Mouse (Mus musculus): ENCODE measurements around the gene Ppm1e. TPM values are rescaled to one million over a fixed set of nuclear protein-coding genes. Genes with fewer than 3 reads are reported as not detected.

Gene Ppm1e
- 10 to 100 TPM in 1 of 2 experiments, 1 to 10 TPM in 1; 8.1 to 10.0 TPM for total RNA-seq (2021)

DNA sequence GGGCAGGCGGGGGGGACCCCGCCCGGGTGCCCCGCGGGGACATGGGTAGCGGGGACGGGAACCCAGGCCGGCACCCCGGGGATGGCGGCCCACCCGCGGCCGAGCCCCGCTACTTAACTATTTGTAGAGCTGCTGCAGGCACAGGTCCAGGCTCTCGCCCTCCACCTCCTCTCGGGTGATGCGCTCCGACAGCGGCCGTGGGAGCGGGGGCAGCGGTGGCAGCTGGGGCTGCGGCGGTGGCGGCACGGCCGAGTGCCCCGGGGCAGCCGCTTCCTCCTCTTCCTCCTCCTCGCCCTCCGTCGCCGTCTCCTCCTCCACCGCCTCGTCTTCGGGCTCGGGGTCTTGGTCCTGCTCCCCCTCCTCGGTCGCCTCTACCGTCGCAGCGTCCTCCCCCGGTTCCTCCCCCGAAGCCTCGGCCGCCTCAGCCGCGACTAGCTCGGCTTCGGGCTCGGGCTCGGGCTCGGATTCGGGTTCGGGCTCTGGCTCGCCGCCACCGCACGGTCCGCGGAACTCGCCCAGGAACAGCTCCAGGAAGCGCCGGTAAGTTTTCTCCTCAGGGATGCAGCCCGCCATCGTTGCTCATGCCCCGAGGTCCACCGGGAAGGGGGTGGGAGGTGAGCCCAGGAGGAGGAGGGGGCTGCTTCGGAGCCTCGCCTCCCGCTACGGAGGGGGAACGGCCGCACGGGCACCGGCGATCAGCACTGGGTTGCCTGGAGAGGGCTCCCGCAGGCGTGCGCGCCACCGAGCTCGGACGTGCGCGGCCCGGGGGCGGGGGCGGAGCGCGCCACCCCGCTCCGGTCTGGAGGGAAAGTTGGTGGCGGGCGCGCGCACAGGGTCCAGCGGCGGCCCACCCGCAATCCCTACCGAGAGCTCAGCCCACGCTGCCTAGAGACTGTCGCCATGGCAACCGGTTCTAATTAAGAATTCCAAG lies at the start of gene Ppm1e:
TSS of gene Ppm1e (minus strand) at position 693 of the 931 bp plus-strand sequence.
- DNase-seq (ENCODE audit: low spot score): peak; percentile 29
- intact Hi-C loops (cut with DNase I): no loop called here

DNA sequence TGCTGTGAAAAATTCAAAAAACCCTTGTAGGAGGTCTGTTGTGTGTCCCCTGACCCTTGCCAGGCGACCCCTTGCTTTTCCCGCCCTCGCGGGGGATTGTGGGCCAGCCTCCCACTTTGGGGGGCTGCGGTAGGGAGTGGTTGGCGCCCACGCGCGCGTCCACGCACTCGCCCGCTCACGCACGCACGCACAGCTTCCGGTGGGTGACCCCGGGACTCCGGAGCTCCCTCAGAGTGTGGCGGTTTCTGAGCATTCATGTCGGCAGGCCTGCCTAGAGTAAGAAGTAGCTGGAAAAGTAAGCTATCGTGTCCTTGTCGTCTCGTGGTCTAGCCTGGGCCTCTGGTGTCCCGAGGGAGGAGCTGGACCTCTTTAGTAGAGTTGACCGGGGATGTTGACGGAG lies 46.1 kb upstream of the Ppm1e start, which contains the start of the genes Rad51c and Tex14:
TSS of gene Rad51c (minus strand) at position 79 of the 400 bp plus-strand sequence.
TSS of gene Tex14 (plus strand) at position 190 of the 400 bp plus-strand sequence.
- DNase-seq (ENCODE audit: low spot score): no peak
- intact Hi-C loops (cut with DNase I): loop anchor here (2.0 kb wide), 1 partner anchor 16 kb away; no protein-coding TSS in a partner anchor

DNA sequence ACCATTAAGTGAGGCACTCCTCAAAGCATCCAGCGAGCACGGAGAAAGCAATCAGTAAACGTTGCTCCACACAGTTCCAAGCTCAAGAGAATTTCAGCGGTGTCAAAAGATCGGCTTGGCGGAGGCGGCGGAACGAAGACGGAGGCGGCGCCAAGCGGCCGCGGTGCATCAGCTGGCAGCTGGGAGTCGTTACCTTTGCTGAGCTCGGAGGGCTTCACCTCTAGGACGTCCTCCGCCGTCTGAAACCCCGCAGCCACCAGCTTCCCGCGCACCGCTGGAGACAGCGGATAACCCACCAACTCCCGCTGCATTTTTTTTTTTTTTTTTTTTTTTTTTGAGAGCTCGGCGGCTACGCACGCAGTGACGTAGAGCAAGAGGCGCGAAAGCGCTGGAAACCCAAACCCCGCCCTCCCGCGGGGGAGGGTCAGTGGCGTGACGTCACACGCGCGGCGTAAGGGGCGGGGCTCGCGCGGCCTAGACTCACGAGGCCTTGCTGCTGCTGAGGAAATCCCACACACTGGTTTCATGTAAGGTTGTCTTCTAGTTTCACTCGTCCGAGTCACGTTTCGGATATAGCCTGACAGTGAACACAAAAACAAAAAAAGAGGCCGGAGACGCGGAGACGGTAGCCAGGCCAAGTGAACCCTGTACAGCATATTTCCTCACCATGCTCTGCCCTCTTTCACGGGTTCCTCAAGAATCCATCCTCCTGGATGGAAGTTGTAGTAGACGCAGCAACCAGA lies 45.5 kb upstream of the Ppm1e start:
- peak; percentile 90 for DNase-seq (ENCODE audit: low spot score)
- intact Hi-C loops (cut with DNase I): loop anchor here (2.0 kb wide), 1 partner anchor 17 kb away; no protein-coding TSS in a partner anchor

DNA sequence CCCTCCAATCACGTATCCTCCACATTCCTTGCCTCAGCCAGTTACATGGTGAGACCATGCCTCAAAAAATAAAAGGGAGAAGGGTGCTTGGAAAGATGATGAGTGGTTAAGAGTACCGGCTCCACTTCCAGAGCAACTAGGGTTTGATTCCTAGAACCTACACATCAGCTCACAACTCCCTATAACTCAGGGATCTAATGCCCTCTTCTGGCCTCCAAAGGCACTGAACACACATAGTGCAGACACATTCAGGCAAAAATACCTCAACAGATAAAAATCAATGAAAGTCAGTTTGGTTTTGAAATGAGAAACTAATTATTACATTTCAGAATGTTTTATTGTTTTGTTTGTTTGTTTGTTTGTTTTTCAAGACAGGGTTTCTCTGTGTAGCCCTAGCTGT lies 39.6 kb upstream of the Ppm1e start:
- DNase-seq (ENCODE audit: low spot score): no peak
- intact Hi-C loops (cut with DNase I): no loop called here

DNA sequence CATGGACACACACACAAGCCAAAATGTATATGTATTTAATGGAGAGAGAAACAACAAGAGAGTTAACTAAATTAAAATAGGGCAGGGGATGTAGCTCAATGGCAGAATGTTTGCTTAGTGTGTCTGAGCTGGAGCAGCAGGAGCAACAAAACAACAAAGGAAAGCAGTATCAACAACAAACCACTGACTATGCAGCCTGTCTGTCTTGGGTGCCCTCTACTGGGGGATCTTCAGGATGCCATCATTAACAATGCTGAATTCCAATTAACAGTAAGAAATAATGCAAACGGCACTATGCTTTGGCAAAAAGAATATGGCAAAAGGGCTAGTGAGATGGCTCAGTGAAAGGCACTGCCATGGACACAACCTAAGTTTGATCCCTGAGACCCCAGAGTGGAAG lies 35.0 kb upstream of the Ppm1e start:
- intact Hi-C loops (cut with DNase I): loop anchor here (1.0 to 5.0 kb wide), 2 partner anchors 108 to 180 kb away; no protein-coding TSS in a partner anchor
- DNase-seq (ENCODE audit: low spot score): no peak

DNA sequence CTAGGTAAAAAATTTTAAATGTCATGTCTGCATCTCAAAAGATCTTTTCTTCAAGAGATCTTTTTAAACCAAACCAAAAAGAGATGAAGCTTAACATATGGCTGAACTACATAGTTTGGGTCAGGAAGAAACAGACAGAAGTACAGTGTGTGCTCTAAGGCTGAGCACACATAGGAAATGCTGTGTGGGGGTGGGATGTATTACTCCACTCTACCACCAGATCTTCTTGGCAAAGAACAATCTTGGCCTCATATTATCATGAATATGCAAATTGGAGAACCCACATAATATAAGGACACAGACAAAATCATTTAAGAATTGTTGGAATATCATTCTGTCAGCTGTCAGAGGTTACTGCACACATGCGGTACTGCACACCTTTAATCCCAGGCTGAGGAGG lies 26.9 kb upstream of the Ppm1e start:
- intact Hi-C loops (cut with DNase I): loop anchor here (5.0 kb wide), 1 partner anchor 103 kb away; no protein-coding TSS in a partner anchor

DNA sequence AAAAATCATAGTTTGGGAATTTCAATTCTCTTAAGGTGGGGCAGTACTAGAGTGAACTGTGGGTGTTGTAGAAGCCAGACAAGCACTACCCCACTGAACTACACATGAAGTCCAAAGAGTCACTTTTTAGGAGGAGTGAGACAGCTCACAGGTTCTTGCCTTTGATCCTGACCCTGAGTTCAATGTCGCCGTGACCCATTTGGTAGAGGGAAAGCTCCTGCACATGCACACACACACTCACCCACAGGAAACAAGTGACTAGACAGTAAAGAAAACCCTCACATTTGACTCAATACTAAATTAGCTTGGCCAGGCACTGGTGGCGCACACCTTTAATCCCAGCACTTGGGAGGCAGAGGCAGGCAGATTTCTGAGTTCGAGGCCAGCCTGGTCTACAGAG lies 25.7 kb upstream of the Ppm1e start:
- no peak for DNase-seq (ENCODE audit: low spot score)
- intact Hi-C loops (cut with DNase I): no loop called here

More for the DNA sequence above, 26.9 kb upstream of the Ppm1e start:
- no peak for DNase-seq (ENCODE audit: low spot score)

DNA sequence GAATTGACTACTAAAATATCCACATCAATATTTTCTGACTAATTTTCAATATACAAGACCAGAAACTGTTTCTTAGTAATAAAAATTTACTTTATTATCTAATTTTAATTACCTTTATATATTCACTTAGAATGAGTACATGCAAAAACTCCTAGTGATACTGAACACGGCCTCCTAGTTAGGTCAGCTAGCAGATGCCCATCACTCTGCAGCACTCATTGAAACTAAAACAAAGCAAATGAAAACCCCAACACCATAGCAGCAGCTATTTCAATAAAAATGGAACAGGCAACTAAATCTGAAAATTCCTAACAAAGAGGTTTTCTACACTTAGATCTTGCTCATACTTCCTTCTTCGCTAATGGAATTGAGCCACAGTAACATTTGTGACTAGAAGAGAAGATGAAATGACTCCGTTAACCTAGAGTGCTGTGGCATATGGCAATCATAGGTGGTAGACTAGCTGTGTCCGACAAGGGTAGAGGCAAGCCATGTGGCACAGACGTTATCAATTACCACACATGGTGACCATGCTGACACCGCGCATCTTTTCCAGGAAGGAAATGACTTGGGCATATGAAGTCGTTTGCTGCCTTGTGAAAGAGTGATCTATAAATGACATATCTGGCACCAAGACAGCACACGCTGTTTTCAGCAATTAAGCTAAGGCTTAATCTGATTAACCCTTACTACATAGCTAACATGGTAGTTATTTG lies 9.2 kb upstream of the Ppm1e start:
- intact Hi-C loops (cut with DNase I): no loop called here
- no peak for DNase-seq (ENCODE audit: low spot score)

DNA sequence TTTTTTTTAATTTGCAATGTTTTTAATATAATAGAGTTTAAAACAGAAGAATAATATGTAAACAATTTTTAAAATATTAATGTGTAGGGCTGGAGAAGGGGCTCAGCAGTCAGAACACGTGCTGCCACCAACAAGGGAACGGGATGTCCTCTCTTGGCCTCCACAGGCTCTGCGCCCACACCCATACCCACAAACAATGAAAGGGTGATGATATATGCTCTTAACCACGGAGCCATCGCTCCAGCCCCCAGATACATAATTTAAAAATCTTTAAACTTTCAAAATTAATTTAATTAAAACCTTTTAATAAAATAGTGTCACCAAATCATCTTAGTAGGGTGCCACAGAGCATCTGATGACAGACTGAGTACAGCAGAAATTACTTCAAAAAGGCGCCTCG lies 8.2 kb upstream of the Ppm1e start:
- intact Hi-C loops (cut with DNase I): no loop called here
- DNase-seq (ENCODE audit: low spot score): no peak

DNA sequence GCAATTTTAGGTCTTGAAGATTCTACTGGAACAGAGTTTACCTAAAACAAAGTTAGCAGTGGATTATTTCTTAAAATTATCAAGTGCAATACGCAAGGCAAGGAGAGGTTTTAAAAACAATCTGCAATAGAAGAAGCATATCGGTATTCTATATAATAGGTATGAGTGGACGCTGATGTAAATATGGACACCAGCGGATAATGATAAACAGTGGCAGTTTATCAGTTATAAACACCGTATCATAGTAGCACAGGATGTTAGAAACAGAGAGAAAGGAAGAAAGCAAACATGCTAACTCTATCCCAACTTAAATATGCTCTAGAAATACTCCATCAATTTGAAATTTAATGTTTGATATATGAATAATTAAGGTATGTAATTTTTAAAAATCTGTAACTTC lies 6.3 kb upstream of the Ppm1e start:
- intact Hi-C loops (cut with DNase I): no loop called here

DNA sequence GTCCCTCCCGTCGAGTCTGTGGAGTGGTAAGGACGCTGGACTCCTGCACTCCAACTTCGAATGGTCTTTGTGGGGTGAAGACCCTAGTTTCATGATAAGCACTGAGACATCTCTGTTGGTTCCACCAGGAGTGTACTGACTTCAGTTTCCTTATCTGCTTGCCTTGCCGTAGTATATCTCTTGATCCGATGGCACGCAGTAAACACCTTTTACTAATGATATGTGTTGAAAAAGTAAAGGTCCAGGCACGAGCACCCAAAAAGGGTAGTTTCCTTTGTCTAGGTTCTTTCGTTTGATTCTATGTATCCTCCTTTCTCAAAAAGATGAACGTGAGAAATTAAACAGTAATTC lies 414 bp upstream of the Ppm1e start:
- no peak for DNase-seq (ENCODE audit: low spot score)
- intact Hi-C loops (cut with DNase I): no loop called here

More for the DNA sequence above, 6.3 kb upstream of the Ppm1e start:
- no peak for DNase-seq (ENCODE audit: low spot score)

DNA sequence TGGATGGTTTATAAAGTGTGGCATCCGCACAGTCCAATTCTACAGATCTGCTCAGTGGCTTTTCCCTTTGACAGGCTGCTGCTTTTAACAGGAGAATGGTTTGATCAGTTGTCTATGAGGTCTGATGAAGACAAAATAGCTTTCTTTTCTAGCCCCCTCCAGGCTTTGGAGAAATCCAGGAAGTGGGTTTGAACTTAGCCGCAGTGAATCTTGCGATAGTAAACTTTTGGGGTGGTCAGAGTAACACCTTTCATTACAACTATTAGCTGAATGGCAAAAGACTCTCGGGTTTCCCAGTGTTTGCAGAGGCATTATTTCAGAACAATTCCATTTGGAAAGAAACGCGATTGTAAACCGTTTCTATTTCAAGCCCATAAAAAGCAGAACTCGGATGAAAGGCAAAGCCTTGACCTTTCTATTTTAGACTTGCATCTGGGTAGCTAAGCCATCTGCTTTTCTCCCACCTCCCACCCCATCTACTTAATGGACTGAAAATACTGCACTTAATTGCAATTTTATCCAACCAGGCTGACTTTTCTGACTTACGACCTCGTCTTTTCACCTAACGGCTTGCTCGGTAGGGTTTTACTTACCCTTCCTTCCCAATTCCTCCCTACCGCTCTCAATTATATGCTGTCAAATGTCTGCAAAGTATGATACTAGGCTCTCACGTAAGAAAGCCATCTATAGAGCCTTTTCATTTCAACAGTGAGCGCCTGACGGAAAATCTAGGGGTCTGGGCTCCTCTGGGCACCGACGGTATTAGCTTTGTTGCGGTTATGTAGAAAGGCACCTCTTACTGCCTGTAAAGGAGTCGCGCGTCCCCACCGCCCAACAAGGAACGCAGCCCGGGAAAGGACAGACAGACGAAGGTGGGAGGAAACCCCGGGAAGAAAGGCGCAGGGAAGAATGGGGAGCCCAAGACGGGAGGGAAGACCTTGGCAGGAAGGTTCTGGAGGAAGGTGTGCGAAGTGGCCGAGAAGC lies 1.2 kb downstream of the Ppm1e start:
- no peak for DNase-seq (ENCODE audit: low spot score)
- intact Hi-C loops (cut with DNase I): no loop called here

DNA sequence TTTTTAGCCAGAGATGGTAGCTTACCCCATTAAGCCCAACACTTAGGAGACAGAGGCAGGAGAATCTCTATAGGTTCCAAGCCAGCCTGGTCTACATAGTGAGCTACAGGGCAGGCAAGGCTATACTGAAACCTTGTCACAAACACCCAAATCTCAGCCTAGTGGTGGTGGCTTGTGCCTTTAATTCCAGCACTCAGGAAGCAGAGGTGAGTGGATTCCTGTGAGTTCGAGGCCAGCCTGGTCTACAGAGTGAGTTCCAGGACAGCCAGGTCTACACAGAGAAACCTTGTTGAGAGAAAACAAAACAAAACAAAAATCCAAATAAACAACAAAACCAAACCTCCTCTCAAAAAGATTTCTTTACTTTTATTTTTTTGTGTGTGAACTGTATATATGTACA lies 4.0 kb downstream of the Ppm1e start:
- DNase-seq (ENCODE audit: low spot score): no peak
- intact Hi-C loops (cut with DNase I): no loop called here

DNA sequence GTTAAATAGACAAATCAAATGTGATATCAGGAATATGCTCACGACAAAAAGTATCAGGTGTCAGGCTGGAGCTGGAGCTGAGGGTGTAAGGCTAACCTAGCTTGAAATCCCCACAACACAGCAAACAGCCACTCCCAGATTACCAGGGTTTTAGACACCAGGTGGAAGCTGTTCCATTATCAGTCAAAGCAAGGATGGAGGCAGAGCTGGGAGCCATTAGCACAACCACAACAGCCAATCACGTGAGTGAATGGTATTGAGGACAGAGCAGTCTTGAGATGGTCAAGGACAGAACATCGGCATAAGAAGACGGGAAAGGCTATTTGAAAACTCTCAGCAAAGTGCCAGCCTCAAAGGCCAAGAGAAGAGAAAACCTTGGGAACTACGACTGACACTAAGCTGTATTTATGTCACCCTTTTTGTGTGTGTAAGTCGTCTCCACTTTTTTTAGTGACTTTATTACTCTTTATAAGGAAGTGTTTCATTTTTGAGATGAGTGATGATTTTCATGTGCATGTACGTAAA lies 5.1 kb downstream of the Ppm1e start:
- intact Hi-C loops (cut with DNase I): no loop called here
- DNase-seq (ENCODE audit: low spot score): no peak

DNA sequence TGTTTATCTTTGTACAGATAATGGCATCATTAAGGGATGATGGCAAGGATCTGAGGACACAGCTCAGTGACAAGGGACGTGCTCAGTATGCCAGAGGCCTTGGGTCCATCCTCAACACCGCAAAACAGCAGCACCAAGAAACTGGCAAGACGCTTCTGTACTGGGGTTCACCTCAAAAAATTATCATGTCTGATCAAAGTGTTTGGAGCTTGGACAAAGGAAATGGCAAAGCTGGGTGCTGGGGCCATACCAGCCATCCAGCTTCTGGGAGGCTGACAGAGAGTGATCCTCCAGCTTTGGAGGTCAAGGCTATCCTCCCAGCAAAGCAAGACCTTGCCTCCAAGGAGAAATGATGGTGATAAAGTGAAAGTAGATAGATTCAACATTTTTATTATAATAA lies 32.4 kb downstream of the Ppm1e start:
- no peak for DNase-seq (ENCODE audit: low spot score)
- intact Hi-C loops (cut with DNase I): no loop called here

DNA sequence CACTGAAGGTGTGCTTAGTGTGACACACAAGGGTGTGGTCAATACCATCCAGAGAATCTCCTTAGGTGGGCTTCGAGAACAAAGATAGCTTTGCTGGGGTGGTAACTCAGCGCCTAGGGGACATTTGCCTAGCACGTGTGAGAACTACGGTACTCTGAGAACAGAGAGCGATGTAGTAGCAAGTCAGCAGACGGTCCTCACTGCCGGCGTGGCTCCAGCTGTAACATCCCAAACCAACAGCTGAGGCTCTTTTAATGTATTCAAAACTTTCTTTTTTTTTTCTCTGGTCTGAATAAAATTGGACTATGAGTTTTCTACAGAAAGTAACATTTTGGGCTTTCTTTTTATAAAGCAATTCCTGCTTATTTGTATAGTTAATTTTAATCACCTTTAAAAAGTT lies 36.3 kb downstream of the Ppm1e start:
- DNase-seq (ENCODE audit: low spot score): no peak
- intact Hi-C loops (cut with DNase I): no loop called here

DNA sequence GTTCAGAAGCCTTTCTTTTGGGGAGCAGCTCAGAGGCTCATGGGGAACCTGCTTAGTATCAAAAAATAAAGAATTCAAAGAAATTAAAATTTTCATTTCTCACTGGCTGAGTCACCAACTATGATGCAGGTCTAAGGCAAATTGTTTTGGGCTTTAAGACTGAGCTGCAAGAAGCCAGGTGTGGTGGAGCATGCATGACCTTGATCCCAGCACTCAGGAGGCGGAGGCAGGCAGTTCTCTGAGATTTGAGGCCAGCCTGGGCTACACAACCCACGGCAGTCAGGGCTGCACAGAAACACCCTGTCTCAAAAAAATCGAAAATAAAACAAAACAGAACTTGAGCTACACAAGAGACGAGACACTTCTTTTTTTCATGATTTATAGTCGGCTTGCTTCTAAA lies 38.8 kb downstream of the Ppm1e start:
- no peak for DNase-seq (ENCODE audit: low spot score)
- intact Hi-C loops (cut with DNase I): no loop called here

DNA sequence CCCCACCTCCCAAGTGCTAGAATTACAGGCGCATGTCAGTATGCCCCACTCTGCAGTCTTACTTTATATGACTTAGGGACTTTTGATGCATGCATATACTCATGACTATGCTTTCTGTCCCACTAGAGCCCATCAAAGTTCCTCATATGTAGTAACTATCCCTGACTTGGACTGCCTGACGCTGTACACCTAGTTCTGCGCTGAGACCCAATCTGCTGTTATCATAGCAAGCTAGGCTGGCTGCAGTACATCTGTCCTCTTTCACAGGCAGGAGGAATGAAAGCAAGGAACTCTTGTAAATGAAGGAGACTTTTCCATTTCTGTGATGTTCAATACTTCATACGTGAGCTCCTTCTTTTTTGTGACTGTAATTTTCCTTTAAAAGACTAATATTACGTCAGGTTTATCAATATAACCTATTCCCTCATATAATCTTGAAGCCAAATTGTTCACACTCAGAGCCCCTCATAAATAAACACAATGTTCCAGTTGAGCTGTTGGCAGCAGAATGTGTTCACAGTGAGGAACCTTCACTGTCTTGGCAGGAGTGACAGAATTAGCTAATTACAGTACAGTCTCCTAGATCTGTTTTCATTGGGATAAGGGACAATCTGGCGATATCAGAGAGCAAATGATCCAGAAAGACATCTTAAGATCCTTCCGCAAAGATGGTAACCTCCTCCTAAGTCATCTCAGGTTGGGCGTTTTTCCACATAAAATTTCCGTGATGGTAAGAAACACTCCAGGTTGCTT lies 39.7 kb downstream of the Ppm1e start:
- no peak for DNase-seq (ENCODE audit: low spot score)
- intact Hi-C loops (cut with DNase I): no loop called here
